Mouse (Mus musculus) heart, adult 8-10 months (tissue): Measurements from ENCODE around the gene Taf7l. TPM values are rescaled to one million over a fixed set of nuclear protein-coding genes. Genes with fewer than 3 reads are reported as not detected.

Experiments
- DNase-seq: peaks from one replicate; pipeline ENCODE4 v3.0.0; 2022; ENCODE audit warnings: low spot score
- total RNA-seq, 4 experiments: library from RNA; stranded (reverse); gene quantifications; 2 replicates each; pipeline ENCODE4 v1.2.4; 2022

Taf7l gene
- not detected for total RNA-seq

GRCm38 (mm10) chrX:134476290-134476689, at the start of gene Taf7l:
Gene Taf7l (minus strand): TSS chrX:134476490.
- no peak for DNase-seq

GRCm38 (mm10) chrX:134525260-134525659, 49.0 kb upstream of the Taf7l start:
- no peak for DNase-seq

- DNase-seq, result no peak
Measured at GRCm38 (mm10) chrX:134523772-134524171, 47.5 kb upstream of the Taf7l start.

- no peak for DNase-seq
Measured at GRCm38 (mm10) chrX:134509473-134509872, 33.2 kb upstream of the Taf7l start.

GRCm38 (mm10) chrX:134507977-134508376, 31.7 kb upstream of the Taf7l start:
- no peak for DNase-seq

- no peak for DNase-seq
Measured at GRCm38 (mm10) chrX:134500651-134501050, 24.4 kb upstream of the Taf7l start.

GRCm38 (mm10) chrX:134481720-134482119, 5.4 kb upstream of the Taf7l start:
- no peak for DNase-seq

GRCm38 (mm10) chrX:134474988-134475710, 1.1 kb downstream of the Taf7l start:
- no peak for DNase-seq

- no peak for DNase-seq
Measured at GRCm38 (mm10) chrX:134427307-134427706, 49.0 kb downstream of the Taf7l start.

- DNase-seq, result no peak
Measured at GRCm38 (mm10) chrX:134426819-134427218, 49.5 kb downstream of the Taf7l start.

GRCm38 (mm10) chrX:134425798-134426197, 50.5 kb downstream of the Taf7l start:
- no peak for DNase-seq

- no peak for DNase-seq
Measured at GRCm38 (mm10) chrX:134424263-134424662, 52.0 kb downstream of the Taf7l start.

GRCm38 (mm10) chrX:134420097-134420496, 56.2 kb downstream of the Taf7l start:
- DNase-seq, result no peak

GRCm38 (mm10) chrX:134412096-134412495, 64.2 kb downstream of the Taf7l start:
- DNase-seq, result no peak

Other genes with a start within 250 kb of the Taf7l start
- 10 to 100 TPM; 36.6 to 58.7 (median 49.6) TPM for gene Trmt2b, start 199.5 kb downstream of the Taf7l start, total RNA-seq
- gene Tmem35a, start 181.3 kb downstream of the Taf7l start, total RNA-seq, result 1 to 10 TPM in 3 of 4 experiments, under 1 TPM in 1; 0.63 to 2.1 (median 1.9) TPM
- gene Cenpi, start 168.4 kb downstream of the Taf7l start, total RNA-seq, result under 1 TPM in 3 of 4 experiments, not detected in 1; 0.09 to 0.43 (median 0.12) TPM
- gene Drp2, start 71.9 kb downstream of the Taf7l start, total RNA-seq, result under 1 TPM; 0.17 to 0.33 (median 0.25) TPM
- 10 to 100 TPM; 17.8 to 27.5 (median 22.6) TPM for gene Timm8a1, start 65.4 kb upstream of the Taf7l start, total RNA-seq
- gene Btk, start 107.1 kb upstream of the Taf7l start, total RNA-seq, result 1 to 10 TPM in 1 of 4 experiments, under 1 TPM in 3; 0.44 to 1.3 (median 0.75) TPM
- 100 to 1,000 TPM in 2 of 4 experiments, 10 to 100 TPM in 2; 71.8 to 139 (median 101) TPM for gene Rpl36a, start 109.2 kb upstream of the Taf7l start, total RNA-seq
- gene Gla, start 124.6 kb upstream of the Taf7l start, total RNA-seq, result 1 to 10 TPM; 1.7 to 2.7 (median 1.7) TPM
- gene Hnrnph2, start 124.7 kb upstream of the Taf7l start, total RNA-seq, result 10 to 100 TPM; 59.2 to 80.7 (median 62.8) TPM
- gene Armcx4, start 210.0 kb upstream of the Taf7l start, total RNA-seq, result 1 to 10 TPM; 2.1 to 7.4 (median 5.0) TPM
- gene Armcx1, start 241.5 kb upstream of the Taf7l start, total RNA-seq, result 1 to 10 TPM; 2.5 to 4.3 (median 3.4) TPM